Mouse (Mus musculus): Measurements from ENCODE around the gene F2r.

DNA sequence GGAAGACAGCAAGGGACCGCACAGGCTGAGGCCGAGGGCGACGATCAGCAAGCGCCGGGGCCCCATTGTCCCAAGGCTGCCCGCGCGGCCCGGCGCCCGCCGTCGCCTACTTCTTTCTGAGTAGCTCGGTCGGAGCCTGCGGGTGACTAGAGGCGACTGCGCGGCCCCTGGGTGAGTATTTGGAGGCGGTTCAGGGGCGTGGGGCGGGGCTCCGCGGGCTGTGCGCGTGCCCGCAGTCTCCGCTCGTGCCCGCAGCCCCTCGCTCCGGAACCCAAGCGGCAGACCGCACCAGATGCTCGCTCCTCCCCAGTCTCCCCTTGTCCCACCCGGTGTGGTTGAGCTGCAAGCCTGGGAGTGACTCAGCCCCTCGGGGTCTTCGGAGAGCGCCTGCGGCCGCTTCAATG, at the start of gene F2r:
- TF ChIP-seq CTCF (IDR thresholded peaks at IDR 0.05; ENCODE audit: control insufficient read depth, insufficient read depth, insufficient read length) (no peak), CEBPB (IDR thresholded peaks at IDR 0.05; ENCODE audit: low read depth) (no peak), MAX (IDR thresholded peaks at IDR 0.05) (no peak)
